Mouse (Mus musculus) right cerebral cortex, adult 18-20 months (tissue): ENCODE data around the gene Tmem145.

Experiments used
- DNase-seq: peaks from one replicate; pipeline ENCODE4 v3.0.0; 2022; ENCODE audit warnings: mixed read lengths

Tmem145 gene

DNA sequence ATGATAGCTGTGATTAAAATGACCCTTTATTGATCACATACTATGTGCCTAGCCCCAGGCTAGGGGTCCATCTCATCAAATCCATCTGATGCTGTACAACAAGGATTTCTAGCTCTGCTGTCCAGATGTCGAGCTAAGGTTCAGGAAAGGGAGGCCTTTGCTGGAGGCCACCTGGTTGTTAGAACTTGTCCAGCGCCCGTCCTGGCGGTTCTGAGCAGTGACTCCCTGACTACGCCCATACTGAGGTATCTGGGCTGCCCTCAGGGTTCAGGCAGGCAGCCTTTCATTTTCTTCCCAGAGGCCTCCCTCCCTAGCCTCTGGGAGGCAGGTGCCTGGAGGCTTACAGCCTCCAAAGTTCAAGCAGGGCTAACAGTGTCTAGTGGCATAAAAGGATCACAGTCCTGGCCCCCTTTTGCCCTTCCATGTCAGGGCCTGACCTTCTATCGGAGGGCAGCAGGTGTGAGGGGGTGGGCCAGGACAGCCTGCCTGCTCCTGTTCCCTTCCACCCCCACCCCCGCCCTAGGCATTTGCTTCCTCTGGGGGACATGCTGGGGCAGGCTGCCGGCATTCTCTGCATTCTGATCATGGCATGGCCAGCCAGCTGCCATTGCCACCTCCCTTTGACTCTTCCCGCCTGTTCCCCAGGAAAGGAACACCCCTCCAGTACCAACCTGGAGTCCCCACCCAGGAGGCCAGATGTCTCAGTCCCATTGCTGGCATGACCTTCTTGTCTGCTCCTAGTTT is 30.2 kb upstream of the Tmem145 start:
- DNase-seq = no peak

DNA sequence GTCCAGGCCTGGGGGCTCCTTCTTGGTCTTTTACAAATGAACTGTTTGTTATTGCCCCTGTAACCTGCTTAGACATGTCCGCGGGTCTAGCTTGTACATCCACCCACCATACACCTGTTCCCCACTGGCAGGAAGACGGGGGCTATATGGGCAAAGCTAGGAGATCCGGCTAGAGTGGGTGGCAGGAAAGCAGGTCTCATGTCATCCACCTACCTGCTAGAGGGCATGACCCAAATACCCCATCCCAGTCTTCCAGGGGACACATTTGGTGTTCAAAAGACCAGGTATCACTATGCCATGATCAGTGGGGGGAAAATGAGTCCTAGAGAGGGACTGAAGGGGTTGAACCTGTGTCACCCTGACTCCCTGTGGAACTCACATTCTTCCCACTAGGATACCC is 28.5 kb upstream of the Tmem145 start:
- no peak for DNase-seq

DNA sequence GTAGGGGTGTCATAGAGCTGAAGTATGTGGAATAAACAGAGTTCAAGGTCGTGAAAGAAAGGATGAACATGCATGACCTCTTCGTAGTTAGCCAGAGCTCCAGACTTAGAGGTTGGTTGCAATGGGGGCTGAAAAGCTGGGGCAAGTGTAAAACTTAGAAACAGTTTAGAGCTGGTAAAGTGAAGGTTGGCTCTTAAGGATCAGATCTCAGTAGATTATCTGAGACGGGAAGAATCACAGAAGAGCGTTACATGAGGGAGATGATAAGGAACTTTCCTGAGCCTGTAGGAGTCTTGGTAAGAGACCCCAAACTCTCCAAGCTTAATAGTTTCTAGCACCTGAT is 27.9 kb upstream of the Tmem145 start:
- no peak for DNase-seq

DNA sequence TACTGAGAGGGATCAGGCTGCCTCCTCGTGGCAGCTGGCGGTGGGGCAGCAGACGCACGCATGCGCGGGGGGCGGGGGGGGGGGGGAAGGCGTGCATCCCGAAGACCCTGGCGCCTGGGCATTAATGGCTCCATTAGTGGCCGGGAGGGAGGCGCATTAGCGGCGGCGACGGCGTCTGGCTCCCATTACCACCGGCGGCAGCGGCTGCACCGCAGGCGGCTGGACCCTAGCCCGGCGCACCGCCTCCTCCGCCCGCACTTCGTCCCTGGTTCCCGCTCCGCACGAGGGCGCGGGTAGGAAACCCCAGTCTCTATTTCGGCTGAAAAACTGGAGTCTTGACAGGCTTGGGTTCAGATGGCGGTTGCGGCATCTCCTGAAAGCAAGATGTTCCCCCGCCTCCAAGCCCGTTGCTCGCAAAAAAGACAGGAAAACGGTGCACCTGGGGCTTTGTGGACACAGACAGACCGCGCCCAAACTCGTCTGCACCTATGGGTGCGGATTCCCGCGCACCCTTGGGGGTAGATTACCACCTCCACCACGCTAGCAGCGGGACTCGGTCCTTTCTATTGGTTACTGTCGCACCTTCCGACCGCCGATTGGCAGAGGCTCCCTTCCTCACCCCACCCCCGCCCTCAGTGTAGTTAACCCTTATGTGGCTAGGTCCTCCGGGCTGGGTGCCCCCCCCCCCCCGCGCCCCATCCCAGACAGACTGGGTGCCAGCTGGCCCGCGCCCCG is 27.4 kb upstream of the Tmem145 start:
- DNase-seq = peak; percentile 88

DNA sequence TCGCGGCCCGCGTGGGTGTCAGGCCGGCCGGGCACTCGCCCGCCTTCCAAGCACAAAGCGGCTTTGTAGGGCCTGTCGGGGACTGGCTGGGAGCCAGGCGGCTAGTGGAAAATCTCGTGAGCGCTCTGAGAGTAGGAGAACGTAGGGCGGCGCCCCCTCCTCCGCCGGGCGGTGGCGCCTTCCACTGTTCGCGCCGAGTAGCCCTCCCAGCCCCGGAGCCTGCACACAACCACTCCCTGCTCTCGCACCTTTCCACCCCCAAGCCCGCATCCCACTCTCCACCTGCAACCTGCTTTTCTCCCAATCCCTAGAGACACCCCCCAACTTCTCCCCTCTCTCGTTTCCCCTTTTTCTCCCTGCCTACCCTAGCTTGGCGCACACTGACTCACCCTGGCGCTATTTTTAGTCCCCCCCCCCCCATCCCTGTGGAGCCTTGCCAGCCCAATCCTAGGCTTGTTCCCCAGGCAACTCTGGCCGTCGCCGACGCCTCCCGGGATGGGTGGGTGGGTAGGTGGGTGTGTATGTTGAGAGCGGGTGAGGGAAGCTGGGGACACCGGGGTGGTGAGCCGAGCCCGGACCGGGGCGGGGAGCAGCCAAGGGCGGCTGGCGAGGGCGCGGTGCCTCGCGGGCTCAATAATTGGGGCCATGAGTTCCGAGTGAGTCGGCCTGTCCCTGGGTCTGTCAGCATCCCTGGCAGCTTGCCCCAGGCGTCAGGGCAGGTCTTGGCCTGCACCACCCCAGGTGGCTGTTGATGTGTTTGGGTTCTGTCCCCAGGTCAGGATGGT is 26.6 kb upstream of the Tmem145 start:
- peak; percentile 92 for DNase-seq

DNA sequence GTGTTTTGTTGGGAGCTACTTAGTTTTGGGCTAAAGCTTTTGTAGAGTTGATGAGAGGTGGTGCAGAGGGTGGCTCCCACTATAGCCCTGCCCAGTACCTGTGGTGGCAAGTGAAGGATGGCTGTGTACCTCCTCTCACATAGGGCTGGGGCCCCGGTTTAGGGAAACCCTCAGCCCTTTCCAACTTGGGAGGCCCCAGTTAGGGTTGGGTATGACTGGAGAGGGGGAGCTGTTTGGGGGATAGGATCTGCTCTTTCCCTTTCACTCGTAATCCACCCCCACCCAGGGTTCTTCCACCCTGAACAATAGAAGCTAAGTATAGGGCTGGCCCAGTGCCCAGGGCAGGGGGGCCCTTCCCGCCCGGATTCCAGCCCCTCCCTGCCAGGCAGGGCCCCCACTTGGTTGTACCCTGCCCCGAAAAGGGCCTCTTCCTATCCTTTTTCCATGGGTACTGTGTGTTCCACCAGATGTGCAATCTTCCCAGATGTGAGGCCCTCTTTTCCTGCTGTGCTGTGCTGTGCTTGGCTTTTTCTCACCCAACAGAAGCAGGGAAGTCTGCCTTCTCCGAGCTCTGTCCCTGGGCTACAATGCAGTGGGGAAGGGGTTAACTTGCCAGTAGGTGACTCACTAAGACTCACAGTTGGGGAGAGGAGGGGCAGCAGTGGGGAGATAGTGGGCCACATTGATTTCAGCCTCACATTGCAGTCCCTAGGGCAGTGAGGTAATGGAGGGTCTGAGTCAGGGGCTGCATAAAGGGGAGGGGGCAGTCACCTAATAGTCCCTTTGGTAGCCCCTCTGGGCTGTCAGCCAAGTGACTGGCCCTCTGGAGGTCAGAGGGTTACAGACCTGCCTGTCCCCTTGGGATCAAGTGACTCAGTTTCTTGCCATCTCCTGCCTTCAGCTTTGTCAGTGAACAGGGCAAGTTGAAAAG is 25.8 kb upstream of the Tmem145 start:
- DNase-seq = peak; percentile 32

DNA sequence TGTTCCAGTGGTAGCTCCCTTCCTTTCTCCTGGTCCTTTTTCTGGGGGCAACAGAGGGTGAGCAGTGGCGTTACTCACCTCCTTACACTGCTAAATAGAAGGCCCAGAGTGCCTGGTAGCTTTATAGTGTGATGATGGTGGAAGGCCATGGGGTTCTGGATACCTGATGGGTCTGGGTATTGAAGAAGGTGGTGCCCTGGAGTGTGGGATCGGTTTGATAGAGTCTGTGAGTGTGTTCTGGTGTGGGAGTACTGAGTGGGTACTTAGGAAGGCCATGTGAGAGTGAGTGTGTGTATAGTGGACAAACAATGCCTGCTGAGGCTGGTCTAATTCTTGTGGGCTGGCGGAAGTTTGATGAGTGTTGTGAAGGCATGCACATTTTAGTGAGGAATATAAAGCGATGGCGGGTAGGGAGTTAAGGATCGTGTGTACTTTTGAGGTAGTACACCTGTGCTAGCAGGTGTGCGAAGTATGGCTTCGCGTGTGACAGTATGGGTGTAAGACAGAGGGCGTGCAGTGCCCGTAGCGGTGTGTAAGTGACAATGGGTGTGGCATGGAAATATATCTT is 24.7 kb upstream of the Tmem145 start:
- DNase-seq = no peak

DNA sequence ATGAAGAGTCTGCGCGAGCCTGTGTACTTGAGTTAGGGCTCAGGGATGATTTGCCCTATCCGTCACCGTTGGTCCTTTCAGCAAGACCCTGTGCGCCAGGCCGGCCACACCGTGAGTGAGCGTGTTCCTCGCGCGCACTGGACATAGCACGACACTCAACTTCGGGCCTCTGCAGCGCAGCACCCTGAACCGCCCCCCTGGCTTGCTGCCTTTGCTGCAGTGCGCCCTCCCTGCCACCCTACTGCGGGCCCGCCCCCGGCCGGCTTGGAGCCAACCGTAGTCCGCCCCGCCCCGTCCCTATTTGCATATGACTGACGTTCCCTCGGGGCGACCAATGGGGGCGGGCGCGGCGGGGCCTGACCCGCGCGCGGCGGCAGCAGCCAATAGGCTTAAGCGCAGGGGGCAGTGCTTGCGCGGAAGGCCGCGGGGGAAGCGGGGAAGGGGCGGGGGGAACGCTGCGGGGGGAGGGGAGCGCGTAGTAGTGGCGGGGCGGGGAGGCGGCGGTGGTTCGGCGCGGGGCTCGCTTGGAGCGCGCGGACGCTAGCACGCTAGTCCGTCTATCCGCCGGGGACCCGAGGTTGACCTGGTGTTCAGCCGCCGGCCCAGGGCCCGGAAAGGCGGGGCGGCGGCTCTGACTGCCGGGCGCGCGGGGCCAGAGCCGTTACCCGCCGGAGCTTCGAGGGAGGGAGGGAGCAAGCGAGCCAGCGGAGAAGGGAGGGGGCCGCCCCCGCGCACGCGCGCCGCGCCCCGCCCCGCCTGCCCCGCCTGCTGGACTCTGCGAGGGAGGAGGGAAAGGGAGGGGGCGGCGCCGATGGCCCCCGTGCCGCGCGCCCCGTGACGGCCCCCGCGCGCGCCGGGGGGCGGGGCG is 23.9 kb upstream of the Tmem145 start:
- DNase-seq = peak; percentile 97

DNA sequence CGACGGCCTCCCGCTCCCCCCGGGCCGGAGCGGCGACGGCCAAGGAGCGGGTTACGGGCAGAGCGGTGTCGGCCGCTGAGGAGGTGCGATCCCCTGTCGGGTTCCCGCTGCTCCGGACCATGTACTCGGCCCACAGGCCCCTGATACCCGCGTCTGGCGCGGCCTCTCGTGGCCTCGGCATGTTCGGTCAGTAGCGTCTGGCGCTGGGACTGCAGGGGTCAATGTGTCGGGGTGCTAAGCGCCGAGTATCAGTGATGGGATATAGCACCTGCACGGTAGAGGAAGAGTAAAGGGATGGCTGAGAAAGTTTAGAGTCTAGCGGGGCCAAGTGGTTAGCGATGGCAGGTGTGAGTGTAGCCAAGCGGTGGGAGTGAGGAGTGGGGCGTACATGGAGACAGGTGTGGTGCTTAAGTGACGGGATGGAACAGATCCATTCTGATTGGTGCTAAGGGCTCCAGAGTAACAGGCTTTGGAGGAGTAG is 23.1 kb upstream of the Tmem145 start:
- DNase-seq = no peak

DNA sequence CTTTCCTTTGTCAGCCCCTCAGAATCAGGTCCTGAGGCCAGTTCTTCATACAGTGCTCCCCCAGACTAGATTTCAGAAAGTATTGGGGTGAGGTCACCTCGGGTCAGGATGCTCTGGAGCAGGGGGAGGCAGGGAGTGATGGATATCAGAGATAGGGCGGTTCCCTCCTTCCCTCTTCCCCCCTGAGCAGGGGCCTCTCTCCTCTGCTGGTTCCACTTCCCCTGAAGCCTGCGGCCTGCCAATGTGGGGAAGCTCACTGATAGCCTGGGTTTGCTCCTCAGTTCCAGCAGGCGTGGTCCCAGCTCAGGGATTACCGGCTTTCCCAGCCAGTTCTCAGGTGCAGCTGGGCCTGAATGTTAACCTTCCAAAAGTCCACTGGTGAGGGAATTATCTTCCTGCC is 22.3 kb upstream of the Tmem145 start:
- DNase-seq = no peak

DNA sequence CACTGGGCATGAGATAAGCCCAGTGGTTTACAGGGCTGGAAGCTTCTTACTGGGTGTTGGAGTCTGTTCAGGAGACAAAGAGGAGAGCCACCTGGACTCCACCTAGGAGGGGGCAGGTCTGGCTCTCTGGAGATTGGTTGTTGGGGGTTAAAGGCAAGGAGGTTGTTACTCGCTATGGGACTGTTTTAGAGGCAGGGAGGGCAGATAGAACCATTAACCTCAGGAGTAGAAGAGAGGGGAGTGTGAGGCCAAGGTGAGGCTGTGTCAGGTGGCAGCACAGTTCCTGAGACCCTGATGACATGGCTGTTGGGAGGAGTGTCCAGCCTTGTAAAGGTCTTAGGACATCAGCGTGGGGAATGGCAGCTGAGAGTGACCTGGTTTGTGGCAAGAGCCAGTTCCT is 21.7 kb upstream of the Tmem145 start:
- no peak for DNase-seq

DNA sequence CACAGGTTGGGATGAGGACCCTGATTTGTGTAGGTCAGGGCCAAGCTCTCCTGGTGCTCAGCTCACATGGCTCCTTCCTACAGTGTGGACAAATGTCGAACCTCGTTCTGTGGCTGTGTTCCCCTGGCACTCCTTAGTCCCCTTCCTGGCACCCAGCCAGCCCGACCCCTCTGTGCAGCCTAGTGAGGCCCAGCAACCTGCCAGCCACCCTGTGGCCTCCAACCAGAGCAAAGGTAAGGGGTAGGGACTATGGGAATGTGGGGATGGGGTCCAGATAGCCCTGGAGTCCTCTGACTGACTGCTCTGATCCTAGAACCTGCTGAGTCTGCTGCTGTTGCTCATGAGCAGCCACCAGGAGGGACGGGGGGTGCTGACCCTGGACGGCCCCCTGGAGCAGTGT is 21.1 kb upstream of the Tmem145 start:
- no peak for DNase-seq

DNA sequence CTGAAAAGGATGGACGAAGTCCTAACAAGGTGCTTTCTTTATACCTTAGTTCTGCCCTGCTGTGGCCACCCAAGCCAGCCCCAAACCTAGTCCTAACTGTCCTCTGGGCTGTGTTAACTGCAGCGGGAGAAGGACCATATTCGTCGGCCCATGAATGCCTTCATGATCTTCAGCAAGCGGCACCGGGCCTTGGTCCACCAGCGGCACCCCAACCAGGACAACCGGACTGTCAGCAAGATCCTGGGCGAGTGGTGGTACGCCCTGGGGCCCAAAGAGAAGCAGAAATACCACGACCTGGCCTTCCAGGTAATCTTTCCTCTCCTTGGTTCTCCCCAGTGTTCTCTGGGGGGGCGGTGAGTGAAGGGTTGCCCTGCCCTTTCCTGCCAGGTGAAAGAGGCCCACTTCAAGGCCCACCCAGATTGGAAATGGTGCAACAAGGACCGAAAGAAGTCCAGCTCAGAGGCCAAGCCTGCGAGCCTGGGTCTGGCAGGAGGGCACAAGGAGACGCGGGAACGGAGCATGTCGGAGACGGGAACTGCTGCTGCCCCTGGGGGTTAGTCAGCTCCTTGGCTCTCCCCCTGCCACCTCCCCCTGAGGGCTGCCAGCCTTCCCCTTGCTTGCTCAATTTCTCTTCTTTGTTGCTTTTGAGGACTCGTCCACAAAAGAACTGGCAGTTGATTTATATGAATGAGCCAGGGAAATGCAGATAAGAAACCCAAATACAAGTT is 20.2 kb upstream of the Tmem145 start:
- DNase-seq = no peak

DNA sequence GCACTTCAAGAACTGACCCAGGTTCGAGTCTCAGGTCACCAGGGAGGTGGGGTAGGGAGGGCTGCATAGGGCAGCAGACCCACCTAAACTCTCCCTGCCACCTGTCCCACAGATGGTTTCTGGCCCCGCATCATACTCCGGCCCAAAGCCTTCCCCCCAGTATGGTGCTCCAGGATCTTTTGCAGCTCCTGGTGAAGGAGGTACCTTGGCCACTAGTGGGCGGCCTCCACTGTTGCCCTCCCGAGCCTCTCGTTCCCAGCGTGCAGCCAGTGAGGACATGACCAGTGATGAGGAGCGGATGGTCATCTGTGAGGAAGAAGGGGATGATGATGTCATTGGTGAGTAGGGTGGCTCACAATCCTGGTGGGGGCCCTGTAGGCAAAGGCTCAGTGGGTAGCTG is 18.9 kb upstream of the Tmem145 start:
- DNase-seq = no peak

DNA sequence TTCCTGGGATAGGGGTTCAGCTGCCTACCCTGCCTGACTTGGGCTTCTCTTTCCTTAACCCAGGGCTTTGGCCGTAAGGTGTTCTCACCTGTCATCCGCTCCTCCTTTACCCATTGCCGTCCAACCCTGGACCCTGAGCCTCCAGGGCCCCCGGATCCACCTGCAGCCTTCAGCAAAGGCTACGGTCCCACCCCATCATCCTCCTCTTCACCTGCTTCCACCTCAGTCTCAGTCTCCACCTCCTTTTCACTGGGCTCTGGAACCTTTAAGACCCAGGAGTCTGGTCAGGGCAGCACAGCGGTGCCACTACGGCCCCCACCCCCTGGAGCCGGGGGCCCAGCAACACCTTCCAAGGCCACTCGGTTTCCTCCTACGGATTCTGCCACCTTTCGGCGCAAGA is 17.9 kb upstream of the Tmem145 start:
- no peak for DNase-seq

DNA sequence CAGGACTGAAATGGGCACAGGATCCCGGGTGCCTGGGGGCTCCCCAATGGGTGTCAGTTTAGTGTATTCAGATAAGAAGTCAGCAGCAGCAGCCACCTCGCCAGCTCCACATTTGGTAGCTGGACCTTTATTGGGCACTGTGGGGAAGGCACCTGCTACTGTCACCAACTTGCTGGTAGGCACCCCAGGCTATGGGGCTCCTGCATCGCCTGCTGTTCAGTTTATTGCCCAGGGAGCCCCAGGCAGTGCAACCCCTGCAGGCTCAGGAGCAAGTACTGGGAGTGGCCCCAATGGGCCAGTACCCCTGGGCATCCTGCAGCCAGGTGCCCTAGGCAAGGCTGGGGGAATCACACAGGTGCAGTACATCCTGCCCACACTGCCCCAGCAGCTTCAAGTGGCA is 17.2 kb upstream of the Tmem145 start:
- DNase-seq = no peak

DNA sequence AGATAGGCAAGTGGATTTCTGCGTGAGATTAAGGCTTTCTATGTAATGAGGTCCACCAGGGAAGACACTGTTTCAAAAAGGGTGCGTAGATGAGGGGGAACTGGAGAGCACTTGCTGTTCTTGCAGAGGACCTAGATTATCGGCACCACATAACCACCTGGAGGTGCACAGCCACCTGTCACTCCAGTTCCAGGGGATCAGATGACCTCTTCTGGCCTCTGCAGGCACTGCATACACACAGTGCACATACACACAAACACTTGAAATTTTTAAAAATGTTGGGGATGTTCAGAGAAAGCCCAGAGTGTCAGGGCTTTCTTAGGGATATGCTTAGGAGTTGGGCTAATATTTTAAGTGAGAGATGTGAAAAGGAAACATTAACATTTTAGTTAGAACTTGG is 16.0 kb upstream of the Tmem145 start:
- DNase-seq = no peak

DNA sequence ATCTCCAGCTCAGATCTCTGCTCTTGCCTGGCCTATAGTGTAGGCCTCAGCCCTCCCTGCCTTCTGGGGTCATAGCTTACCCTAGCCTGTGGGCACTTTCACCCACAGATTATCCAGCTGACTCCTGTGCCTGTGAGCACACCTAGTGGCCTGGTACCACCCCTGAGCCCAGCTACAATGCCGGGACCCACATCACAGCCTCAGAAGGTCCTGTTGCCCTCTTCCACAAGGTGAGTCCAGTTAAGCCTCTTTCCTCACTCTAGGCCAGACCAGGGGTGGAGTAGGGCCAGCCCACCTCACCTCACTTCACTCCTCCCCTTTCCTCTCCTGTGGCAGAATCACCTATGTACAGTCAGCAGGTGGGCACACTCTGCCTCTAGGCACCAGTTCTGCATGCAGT is 15.4 kb upstream of the Tmem145 start:
- DNase-seq = no peak

DNA sequence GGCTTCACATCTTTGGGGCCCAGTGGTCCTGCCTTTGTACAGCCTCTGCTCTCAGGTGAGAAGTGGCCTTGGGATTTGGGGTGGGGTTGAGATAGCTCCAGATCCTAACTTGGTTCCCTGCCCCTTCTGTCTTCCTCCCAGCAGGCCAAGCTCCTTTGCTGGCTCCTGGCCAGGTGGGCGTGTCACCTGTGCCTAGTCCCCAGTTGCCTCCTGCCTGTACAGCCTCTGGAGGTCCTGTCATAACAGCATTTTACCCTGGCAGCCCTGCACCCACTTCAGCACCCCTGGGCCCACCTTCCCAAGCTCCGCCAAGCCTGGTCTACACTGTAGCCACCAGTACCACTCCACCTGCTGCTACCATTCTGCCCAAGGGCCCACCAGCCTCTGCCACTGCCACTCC is 15.0 kb upstream of the Tmem145 start:
- no peak for DNase-seq

DNA sequence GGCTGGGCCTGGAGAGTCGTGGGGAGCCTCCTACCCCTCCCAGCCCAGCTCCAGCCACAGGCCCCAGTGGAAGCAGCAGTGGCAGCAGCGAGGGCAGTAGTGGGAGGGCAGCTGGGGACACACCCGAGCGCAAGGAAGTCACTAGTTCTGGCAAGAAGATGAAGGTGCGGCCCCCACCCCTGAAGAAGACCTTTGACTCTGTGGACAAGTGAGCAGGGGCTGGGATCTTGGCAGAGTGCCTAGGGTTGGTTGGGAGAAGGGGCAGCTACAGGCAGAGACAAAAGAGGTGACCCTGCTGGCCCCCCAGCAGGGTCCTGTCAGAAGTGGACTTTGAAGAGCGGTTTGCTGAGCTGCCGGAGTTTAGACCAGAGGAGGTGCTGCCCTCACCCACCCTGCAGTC is 13.8 kb upstream of the Tmem145 start:
- no peak for DNase-seq
